Mouse (Mus musculus) liver, embryonic 14.5 days (tissue): Measurements from ENCODE around the gene Arsb. TPM values are rescaled to one million over a fixed set of nuclear protein-coding genes. Genes with fewer than 3 reads are reported as not detected.

Source experiments
- ATAC-seq: fragments of 200-750 bp; cut with Nextera tagmentation; 2 replicates; pipeline ENCODE4 v1.8.0; 2017; ENCODE audit warnings: moderate number of reproducible peaks, mild to moderate bottlenecking, moderate library complexity; ENCODE audit not compliant: insufficient read depth
- DNase-seq, 3 experiments: peaks; one replicate each; pipeline ENCODE4 v3.0.0-alpha.2; 2012 to 2013; ENCODE audit warnings: low read depth in 3 of 3, low spot score in 3 of 3
- H3K27ac ChIP-seq: fragments of 300-500 bp; sonication (generic); 2 replicates; pipeline ENCODE4 v1.5.1; 2014; ENCODE audit warnings: moderate library complexity, mild to moderate bottlenecking, control low read depth, inconsistent platforms
- H3K27me3 ChIP-seq: fragments of 300-500 bp; sonication (generic); 2 replicates; pipeline ENCODE4 v1.6.1; 2014; ENCODE audit warnings: mild to moderate bottlenecking, low read length, moderate library complexity; ENCODE audit not compliant: control insufficient read depth, insufficient read depth
- H3K36me3 ChIP-seq: fragments of 300-500 bp; sonication (generic); replicated peaks from 2 replicates; pipeline ENCODE4 v1.6.1; 2014; ENCODE audit warnings: low read depth; ENCODE audit not compliant: control insufficient read depth, insufficient read depth
- H3K4me1 ChIP-seq, 2 experiments: fragments of 200-500 bp in 1 of 2; fragments of 300-500 bp in 1 of 2; sonication (generic) in 1 of 2; replicated peaks; 2 replicates each; pipeline ENCODE4 v1.6.1; 2012 to 2014; ENCODE audit warnings: antibody characterized with exemption in 1 of 2, inconsistent platforms in 1 of 2, low read length in 1 of 2; ENCODE audit not compliant: control insufficient read depth in 2 of 2, insufficient read depth in 2 of 2
- H3K4me2 ChIP-seq: fragments of 300-500 bp; sonication (generic); 2 replicates; pipeline ENCODE4 v1.6.1; 2014; ENCODE audit warnings: low read depth, mild to moderate bottlenecking, control low read depth, moderate library complexity
- H3K4me3 ChIP-seq, 2 experiments: fragments of 200-500 bp in 1 of 2; fragments of 300-500 bp in 1 of 2; sonication (generic) in 1 of 2; 2 replicates each; pipeline ENCODE4 v1.5.1; 2012 to 2014; ENCODE audit warnings: low read depth in 2 of 2, low read length in 2 of 2, mild to moderate bottlenecking in 2 of 2, control low read depth in 1 of 2, inconsistent platforms in 1 of 2, moderate library complexity in 1 of 2; ENCODE audit not compliant: insufficient read depth in 1 of 2
- H3K9ac ChIP-seq: fragments of 300-500 bp; sonication (generic); replicated peaks from 2 replicates; pipeline ENCODE4 v1.6.1; 2014; ENCODE audit warnings: mild to moderate bottlenecking, control low read depth, moderate library complexity
- H3K9me3 ChIP-seq: fragments of 300-500 bp; sonication (generic); 2 replicates; pipeline ENCODE4 v1.6.1; 2016; ENCODE audit warnings: low read length, mixed read lengths; ENCODE audit not compliant: control insufficient read depth
- CTCF ChIP-seq: IDR thresholded peaks from 2 replicates; pipeline ENCODE4 v1.5.1; 2016; ENCODE audit warnings: antibody characterized with exemption, low read depth, control low read depth
- EP300 ChIP-seq: IDR thresholded peaks from 2 replicates; pipeline ENCODE4 v1.6.1; 2016; ENCODE audit warnings: antibody characterized with exemption, low read depth
- WGBS: fragments of 180-500 bp; shearing (Covaris S2); extraction: QIAGEN DNeasy Blood & Tissue Kit; methylation state at CpG from one replicate; pipeline ENCODE4 v1.1.7; 2014; ENCODE audit not compliant: insufficient replicate concordance; 5-methylcytosine and 5-hydroxymethylcytosine counted together
- polyA plus RNA-seq, 2 experiments: library from polyadenylated mRNA; depleted of rRNA in 1 of 2; stranded (reverse) in 1 of 2; unstranded in 1 of 2; fragments of >200 nt; fragmentation: Nextera tagmentation in 1 of 2; extraction: Ambion mirVana in 1 of 2; gene quantifications; 2 replicates each; pipeline versions ENCODE4 v1.2.1 to v1.2.3; 2012 to 2014

Arsb gene
- polyA plus RNA-seq, 2 experiments, result 2.8 to 4.0 TPM

DNA sequence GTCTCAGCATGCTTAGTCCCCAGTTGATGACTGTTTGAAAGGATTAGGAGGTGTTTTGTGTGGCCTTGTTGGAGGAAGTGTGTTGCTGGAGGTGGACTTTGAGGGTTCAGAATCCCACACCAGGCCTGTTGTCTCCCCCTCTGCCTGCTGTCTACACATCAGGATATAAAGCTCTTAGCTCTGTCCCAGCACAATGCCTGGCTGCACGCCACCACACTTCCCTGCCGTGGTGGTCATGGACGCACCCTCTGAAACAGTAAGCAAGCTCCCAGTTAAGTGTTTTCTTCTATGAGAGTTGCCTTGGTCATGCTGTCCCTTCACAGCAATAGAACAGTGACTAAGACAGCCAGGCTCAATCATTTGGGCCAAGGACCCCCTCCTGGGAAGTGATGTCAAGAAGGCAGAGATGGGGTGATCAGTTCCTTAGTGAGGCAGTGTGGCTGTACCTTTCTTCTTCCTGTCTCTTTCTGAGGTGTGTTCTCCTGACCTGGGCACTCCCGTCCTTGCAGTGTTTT lies 149.4 kb downstream of the Arsb start:
- H3K27ac ChIP-seq, result no peak overlapping the region
- TF ChIP-seq CTCF (no peak), EP300 (no peak)
- H3K36me3 ChIP-seq, result no peaks in the 10 kb centered on the region
- DNase-seq (no peak), ATAC-seq (no peak)
- no peak overlapping the region for H3K4me2 ChIP-seq
- WGBS, result 60% methylated on average over 4 of the region's 4 CpGs
- no peak overlapping the region for H3K9ac ChIP-seq
- no peak overlapping the region for H3K4me3 ChIP-seq
- no peaks in the 10 kb centered on the region for H3K27me3 ChIP-seq
- H3K4me1 ChIP-seq, result no peaks in the 10 kb centered on the region; a peak in 1 of 4 replicates
- H3K9me3 ChIP-seq, result no peaks in the 10 kb centered on the region

DNA sequence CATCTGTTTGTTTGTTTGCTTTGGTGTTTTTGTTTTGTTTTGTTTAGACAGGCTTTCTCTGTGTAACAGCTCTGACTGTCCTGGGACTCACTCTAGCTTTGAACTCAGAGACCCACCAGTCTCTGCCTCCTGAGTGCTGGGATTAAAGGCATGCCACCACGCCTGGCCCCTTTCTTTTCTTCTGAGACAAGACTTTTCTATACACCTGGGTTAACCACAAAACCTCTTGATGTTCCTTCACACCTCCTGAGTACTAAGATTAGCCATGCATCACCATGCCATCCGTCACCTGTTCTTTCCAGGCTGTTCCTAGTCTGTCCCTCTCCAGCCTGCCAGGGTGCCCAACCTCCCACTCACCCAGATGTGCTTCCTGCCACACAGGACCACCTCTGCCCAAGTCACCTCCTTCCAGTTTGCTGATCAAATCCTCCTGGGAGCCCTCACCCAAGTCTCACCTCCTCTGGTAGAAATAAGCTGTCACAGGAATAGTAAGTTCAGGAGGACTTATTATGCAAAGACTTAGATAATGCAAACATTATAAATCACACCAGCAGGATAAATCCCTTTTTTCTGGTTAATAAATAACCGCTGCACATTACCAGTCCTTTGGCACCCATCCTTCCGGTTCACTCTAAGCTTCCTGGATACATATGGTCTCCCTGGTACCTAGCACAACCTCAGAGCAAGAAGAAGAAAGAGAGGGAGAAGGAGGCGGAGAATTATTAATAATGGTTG lies 150.6 kb downstream of the Arsb start:
- ATAC-seq (no peak), DNase-seq (no peak)
- Histone ChIP-seq H3K9ac (no peak overlapping the region), H3K4me2 (no peak overlapping the region), H3K9me3 (no peaks in the 10 kb centered on the region), H3K4me3 (no peak overlapping the region), H3K27ac (no peak overlapping the region), H3K4me1 (no peaks in the 10 kb centered on the region; a peak in 1 of 4 replicates), H3K27me3 (no peaks in the 10 kb centered on the region), H3K36me3 (no peaks in the 10 kb centered on the region)
- TF ChIP-seq CTCF (no peak), EP300 (no peak)
- WGBS, result 47% methylated on average over 5 of the region's 5 CpGs

DNA sequence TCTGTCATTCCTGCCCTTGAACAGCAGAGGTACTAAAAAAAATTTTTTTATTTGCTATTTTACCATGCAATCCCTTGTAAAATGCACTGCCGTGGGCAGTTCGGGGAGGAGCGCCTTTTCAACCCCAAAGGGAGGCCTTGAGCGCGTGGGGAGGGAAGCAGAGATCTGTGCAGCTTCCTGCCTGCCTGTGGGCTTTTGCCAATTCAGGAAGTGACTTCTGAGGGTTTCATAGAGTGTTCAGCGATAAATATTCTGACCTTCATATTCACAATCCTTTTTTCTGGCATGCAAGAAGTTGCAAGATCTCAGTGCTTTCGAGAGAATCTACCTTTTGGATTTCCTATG lies 151.1 kb downstream of the Arsb start:
- no peak overlapping the region for H3K27ac ChIP-seq
- TF ChIP-seq CTCF, result no peak
- TF ChIP-seq EP300, result no peak
- H3K9ac ChIP-seq, result no peak overlapping the region
- H3K36me3 ChIP-seq, result no peaks in the 10 kb centered on the region
- WGBS, result 10% methylated on average over 7 of the region's 7 CpGs
- no peaks in the 10 kb centered on the region for H3K27me3 ChIP-seq
- no peak overlapping the region for H3K4me3 ChIP-seq
- no peak overlapping the region for H3K4me2 ChIP-seq
- ATAC-seq, result no peak
- no peak for DNase-seq
- H3K4me1 ChIP-seq, result no peaks in the 10 kb centered on the region; a peak in 1 of 4 replicates
- H3K9me3 ChIP-seq, result no peaks in the 10 kb centered on the region

DNA sequence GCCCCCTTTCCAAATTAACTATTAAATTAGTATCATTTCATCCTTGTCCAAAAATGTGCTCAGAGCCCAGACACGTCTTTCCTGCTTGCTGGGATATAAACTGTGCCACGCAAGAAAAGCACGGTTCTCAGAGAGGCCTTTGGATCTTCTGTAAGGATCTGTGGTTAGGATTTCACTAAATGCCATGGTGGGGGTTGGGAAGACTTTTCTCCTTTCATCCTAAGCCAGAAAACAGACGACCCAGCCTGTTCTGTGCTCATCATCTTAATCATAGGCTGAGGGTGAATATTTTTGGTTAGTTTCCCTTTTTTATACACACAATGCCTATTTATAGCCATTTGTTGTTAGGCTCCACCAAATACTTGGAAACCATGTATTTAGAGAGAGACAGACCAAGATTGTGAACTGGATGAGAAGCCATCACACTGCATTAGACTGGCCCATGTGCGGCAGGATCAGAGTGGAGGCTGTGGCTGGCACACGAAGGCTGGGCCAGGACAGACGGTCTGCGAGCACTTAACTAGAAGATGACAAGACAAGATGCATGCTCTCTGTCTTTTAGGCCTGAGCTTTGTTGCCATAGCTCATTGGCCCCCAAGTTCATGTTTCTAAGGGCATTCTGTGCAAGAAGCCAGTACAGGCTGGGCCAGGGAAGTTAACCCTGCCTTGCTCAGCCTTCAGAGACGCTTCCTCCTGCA lies 153.5 kb downstream of the Arsb start:
- Histone ChIP-seq H3K36me3 (no peaks in the 10 kb centered on the region), H3K27me3 (no peaks in the 10 kb centered on the region), H3K4me2 (no peak overlapping the region), H3K9me3 (no peaks in the 10 kb centered on the region), H3K4me3 (no peak overlapping the region), H3K4me1 (no peaks in the 10 kb centered on the region; a peak in 1 of 4 replicates), H3K27ac (no peak overlapping the region), H3K9ac (no peak overlapping the region)
- ATAC-seq (no peak), DNase-seq (no peak)
- TF ChIP-seq EP300 (no peak), CTCF (no peak)
- 60% methylated on average over 9 of the region's 9 CpGs for WGBS

DNA sequence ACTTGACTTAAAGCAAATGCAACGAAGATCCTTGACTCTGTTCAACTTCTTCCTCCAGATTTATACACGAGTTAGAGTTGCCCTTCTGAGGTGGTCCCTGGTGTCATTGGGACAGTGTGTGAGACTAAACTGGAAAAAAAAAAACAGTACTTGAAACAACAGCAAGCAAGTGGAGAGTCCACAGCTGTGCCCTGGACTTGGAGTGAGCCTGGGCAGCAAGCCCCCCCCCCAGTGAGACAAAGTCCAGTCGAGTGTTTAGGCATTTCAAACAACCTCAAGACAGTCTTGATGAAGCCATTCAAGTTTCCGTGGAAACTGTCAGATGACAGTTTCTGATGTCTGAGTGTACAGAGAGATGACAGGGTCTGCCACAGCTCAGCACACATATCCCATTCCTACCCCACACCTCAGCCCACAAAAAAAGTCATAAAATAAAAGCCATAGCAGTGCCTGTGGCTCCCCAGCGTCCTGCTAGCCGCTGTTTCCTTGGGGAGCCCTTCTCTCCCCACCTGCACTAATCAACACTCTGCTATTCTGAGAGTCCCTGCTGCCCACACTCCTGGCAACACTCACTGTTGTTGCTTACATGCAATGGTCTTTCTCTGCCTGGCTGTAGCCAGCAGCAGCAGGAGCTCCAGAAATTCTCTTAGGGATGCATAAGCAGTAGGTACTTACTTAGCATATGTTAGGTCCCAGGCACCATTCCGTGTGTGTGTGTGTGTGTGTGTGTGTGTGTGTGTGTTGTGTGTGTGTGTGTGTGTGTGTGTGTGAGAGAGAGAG lies 159.3 kb downstream of the Arsb start:
- no peak for ATAC-seq
- no peaks in the 10 kb centered on the region for H3K9me3 ChIP-seq

More for the DNA sequence above, 159.3 kb downstream of the Arsb start:
- Histone ChIP-seq H3K36me3 (no peaks in the 10 kb centered on the region), H3K27me3 (no peaks in the 10 kb centered on the region), H3K4me2 (no peak overlapping the region), H3K27ac (no peak overlapping the region), H3K4me3 (no peak overlapping the region), H3K4me1 (no peaks in the 10 kb centered on the region), H3K9ac (no peak overlapping the region)
- WGBS, result 40% methylated on average over 7 of the region's 7 CpGs
- TF ChIP-seq CTCF (no peak), EP300 (no peak)
- no peak for DNase-seq
